Mouse (Mus musculus) midbrain, postnatal 0 days (tissue): ENCODE data around the gene Smg5. TPM values are rescaled to one million over a fixed set of nuclear protein-coding genes. Genes with fewer than 3 reads are reported as not detected.
A peak's percentile ranks its signal among the peaks of the same experiment; 100 is the strongest.

Experiments used
- ATAC-seq: fragments of 200-750 bp; cut with Nextera tagmentation; 2 replicates; pipeline ENCODE4 v1.8.0; 2017; ENCODE audit warnings: moderate number of reproducible peaks, mild to moderate bottlenecking, moderate TSS enrichment, moderate library complexity; ENCODE audit not compliant: low FRiP score
- DNase-seq: peaks from one replicate; pipeline ENCODE4 v3.0.0-alpha.2; 2015; ENCODE audit warnings: low spot score
- H3K27ac ChIP-seq: fragments of 300-500 bp; sonication (generic); 2 replicates; pipeline ENCODE4 v1.5.1; 2014; ENCODE audit warnings: low read depth, mild to moderate bottlenecking, low read length, mixed read lengths
- H3K27me3 ChIP-seq: fragments of 300-500 bp; sonication (generic); 2 replicates; pipeline ENCODE4 v1.6.1; 2014; ENCODE audit warnings: low read length, control low read depth, mixed read lengths; ENCODE audit not compliant: insufficient read depth
- H3K36me3 ChIP-seq: fragments of 300-500 bp; sonication (generic); 2 replicates; pipeline ENCODE4 v1.6.1; 2014; ENCODE audit warnings: low read length, control low read depth, mixed read lengths; ENCODE audit not compliant: insufficient read depth
- H3K4me1 ChIP-seq: fragments of 300-500 bp; sonication (generic); 2 replicates; pipeline ENCODE4 v1.6.1; 2014; ENCODE audit warnings: mild to moderate bottlenecking, control low read depth, antibody characterized with exemption, low read length, mixed read lengths; ENCODE audit not compliant: insufficient read depth
- H3K4me2 ChIP-seq: fragments of 300-500 bp; sonication (generic); 2 replicates; pipeline ENCODE4 v1.6.1; 2014; ENCODE audit warnings: low read depth, mild to moderate bottlenecking, low read length, mixed read lengths; ENCODE audit not compliant: poor library complexity, severe bottlenecking
- H3K4me3 ChIP-seq: fragments of 300-500 bp; sonication (generic); 2 replicates; pipeline ENCODE4 v1.5.1; 2014; ENCODE audit warnings: low read depth, mild to moderate bottlenecking, low read length, moderate library complexity
- H3K9ac ChIP-seq: fragments of 300-500 bp; sonication (generic); replicated peaks from 2 replicates; pipeline ENCODE4 v1.6.1; 2014; ENCODE audit warnings: mild to moderate bottlenecking, low read length, moderate library complexity, mixed read lengths; ENCODE audit not compliant: poor library complexity, severe bottlenecking
- H3K9me3 ChIP-seq: fragments of 300-500 bp; sonication (generic); 2 replicates; pipeline ENCODE4 v1.6.1; 2016; ENCODE audit warnings: low read length, control low read depth
- CTCF ChIP-seq: IDR thresholded peaks from 2 replicates; pipeline ENCODE4 v1.5.1; 2016; ENCODE audit warnings: antibody characterized with exemption, mild to moderate bottlenecking
- WGBS: fragments of 180-500 bp; shearing (Covaris S2); extraction: QIAGEN DNeasy Blood & Tissue Kit; methylation state at CpG from one replicate; pipeline ENCODE4 v1.1.7; 2014; 5-methylcytosine and 5-hydroxymethylcytosine counted together
- polyA plus RNA-seq: library from polyadenylated mRNA; unstranded; fragments of >200 nt; fragmentation: Nextera tagmentation; extraction: Ambion mirVana; gene quantifications from 2 replicates; pipeline ENCODE4 v1.2.1, GENCODE M21; 2015
- total RNA-seq: library from RNA; depleted of rRNA; stranded (reverse); fragments of >200 nt; gene quantifications from 2 replicates; pipeline ENCODE4 v1.2.3, GENCODE M21; 2014; rRNA removed

Gene Smg5
- total and polyA plus RNA-seq, 2 experiments from 2014 or later = 49.4 to 86.7 TPM

DNA sequence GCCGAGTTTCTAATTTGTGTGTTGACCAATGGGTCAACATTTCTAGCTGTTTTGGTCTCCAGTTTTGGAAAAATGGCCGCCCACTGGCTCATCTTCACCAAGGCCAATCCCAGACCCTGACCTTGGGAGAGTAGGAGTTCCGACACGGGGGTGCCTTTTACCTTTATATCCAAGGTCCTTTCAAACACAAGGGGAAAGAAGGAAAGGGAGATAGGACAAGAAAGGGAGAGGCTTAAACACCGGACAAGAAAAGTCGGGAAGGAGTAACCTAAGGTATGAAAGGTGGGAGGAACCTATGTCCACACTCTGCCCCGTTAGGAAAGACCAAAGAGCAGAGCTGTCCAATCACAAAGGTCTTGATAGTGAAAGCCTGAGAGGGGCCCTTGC lies 74.6 kb downstream of the Smg5 start:
- WGBS = 25% methylated on average over 7 of the region's 7 CpGs

DNA sequence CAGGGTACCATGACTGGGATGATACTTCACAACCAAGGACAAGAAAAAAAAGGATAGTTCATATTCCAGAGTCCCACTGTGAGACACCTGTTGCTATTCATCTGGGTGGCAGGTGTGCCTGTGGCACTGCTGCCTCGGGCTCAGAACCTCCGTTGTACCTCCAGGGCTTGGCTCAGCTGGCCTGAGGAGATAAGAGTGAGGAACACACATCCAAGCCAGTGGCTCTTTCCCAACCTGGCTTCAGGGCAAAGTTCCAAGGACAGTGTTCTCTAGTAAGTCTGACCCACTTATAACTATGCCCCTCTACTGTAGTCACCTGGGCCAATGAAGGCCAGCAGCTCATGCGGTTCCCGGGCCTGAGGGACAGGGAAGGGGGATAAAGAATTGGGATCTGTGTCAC lies 75.6 kb downstream of the Smg5 start:
- no peak for TF ChIP-seq CTCF
- WGBS = 87% methylated on average over 4 of the region's 4 CpGs
- ATAC-seq = no peak
- Histone ChIP-seq H3K4me2 (no peak overlapping the region), H3K9me3 (no peaks in the 10 kb centered on the region), H3K4me3 (no peak overlapping the region), H3K27me3 (no peaks in the 10 kb centered on the region), H3K9ac (no peak overlapping the region), H3K36me3 (peaks cover 24% of the 10 kb centered on the region), H3K27ac (no peak overlapping the region), H3K4me1 (no peaks in the 10 kb centered on the region)
- no peak for DNase-seq

More for the DNA sequence above, 74.6 kb downstream of the Smg5 start:
- TF ChIP-seq CTCF = no peak
- Histone ChIP-seq H3K9me3 (no peaks in the 10 kb centered on the region), H3K27me3 (no peaks in the 10 kb centered on the region), H3K27ac (peak overlapping the region; percentile 86), H3K36me3 (peaks cover 21% of the 10 kb centered on the region), H3K4me1 (no peaks in the 10 kb centered on the region), H3K4me2 (peak overlapping the region; percentile 55), H3K4me3 (peak overlapping the region; percentile 52), H3K9ac (no peak overlapping the region)
- ATAC-seq = no peak
- no peak for DNase-seq

Other genes with a start within 250 kb of the Smg5 start
- 45.5 and 59.6 TPM in 2 replicates for gene Mef2d, start 193.9 kb upstream of the Smg5 start, total RNA-seq
- 21.5 and 26.1 TPM in 2 replicates for gene Mef2d, start 193.9 kb upstream of the Smg5 start, polyA plus RNA-seq
- 0.94 and 1.0 TPM in 2 replicates for gene Rhbg, start 81.6 kb upstream of the Smg5 start, total RNA-seq
- gene Rhbg, start 81.6 kb upstream of the Smg5 start, polyA plus RNA-seq = 0.21 and 0.41 TPM in 2 replicates
- gene Gm38392, start 49.0 kb upstream of the Smg5 start, total RNA-seq = not detected in 2 replicates
- gene Gm38392, start 49.0 kb upstream of the Smg5 start, polyA plus RNA-seq = 0.20 and 0.21 TPM in 2 replicates
- gene Tsacc, start 39.3 kb upstream of the Smg5 start, total RNA-seq = 6.2 TPM in 1 of 2 replicates, not detected in the other
- gene Tsacc, start 39.3 kb upstream of the Smg5 start, polyA plus RNA-seq = 5.2 and 7.9 TPM in 2 replicates
- 253 and 273 TPM in 2 replicates for gene Cct3, start 39.1 kb upstream of the Smg5 start, total RNA-seq
- 372 and 391 TPM in 2 replicates for gene Cct3, start 39.1 kb upstream of the Smg5 start, polyA plus RNA-seq
- 28.5 and 39.2 TPM in 2 replicates for gene Glmp, start 11.2 kb upstream of the Smg5 start, total RNA-seq
- gene Glmp, start 11.2 kb upstream of the Smg5 start, polyA plus RNA-seq = 106 and 109 TPM in 2 replicates
- 0.33 and 0.61 TPM in 2 replicates for gene Tmem79, start 112 bp upstream of the Smg5 start, total RNA-seq
- 0.43 and 0.93 TPM in 2 replicates for gene Tmem79, start 112 bp upstream of the Smg5 start, polyA plus RNA-seq
- gene Paqr6, start 28.3 kb downstream of the Smg5 start, total RNA-seq = 4.5 and 13.5 TPM in 2 replicates
- 6.6 and 7.1 TPM in 2 replicates for gene Paqr6, start 28.3 kb downstream of the Smg5 start, polyA plus RNA-seq
- gene Bglap3, start 36.5 kb downstream of the Smg5 start, total RNA-seq = 0.38 TPM in 1 of 2 replicates, not detected in the other
- not detected in 2 replicates for gene Bglap3, start 36.5 kb downstream of the Smg5 start, polyA plus RNA-seq
- gene Bglap2, start 42.4 kb downstream of the Smg5 start, total RNA-seq = not detected in 2 replicates
- gene Bglap2, start 42.4 kb downstream of the Smg5 start, polyA plus RNA-seq = 0.51 TPM in 1 of 2 replicates, not detected in the other
- gene Bglap, start 48.2 kb downstream of the Smg5 start, total RNA-seq = not detected in 2 replicates
- not detected in 2 replicates for gene Bglap, start 48.2 kb downstream of the Smg5 start, polyA plus RNA-seq
- 20.6 and 25.4 TPM in 2 replicates for gene Pmf1, start 74.1 kb downstream of the Smg5 start, total RNA-seq
- 25.2 and 25.6 TPM in 2 replicates for gene Pmf1, start 74.1 kb downstream of the Smg5 start, polyA plus RNA-seq
- gene Slc25a44, start 88.9 kb downstream of the Smg5 start, total RNA-seq = 62.5 and 63.8 TPM in 2 replicates
- 35.9 and 38.7 TPM in 2 replicates for gene Slc25a44, start 88.9 kb downstream of the Smg5 start, polyA plus RNA-seq
- 52.6 and 62.0 TPM in 2 replicates for gene Sema4a, start 124.9 kb downstream of the Smg5 start, total RNA-seq
- 42.1 and 44.2 TPM in 2 replicates for gene Sema4a, start 124.9 kb downstream of the Smg5 start, polyA plus RNA-seq
- gene Lmna, start 173.7 kb downstream of the Smg5 start, total RNA-seq = 57.6 and 75.0 TPM in 2 replicates
- 74.1 and 77.2 TPM in 2 replicates for gene Lmna, start 173.7 kb downstream of the Smg5 start, polyA plus RNA-seq
- 56.9 and 58.2 TPM in 2 replicates for gene Mex3a, start 196.1 kb downstream of the Smg5 start, total RNA-seq
- 15.4 and 16.1 TPM in 2 replicates for gene Mex3a, start 196.1 kb downstream of the Smg5 start, polyA plus RNA-seq
- gene Rab25, start 212.0 kb downstream of the Smg5 start, total RNA-seq = 0.60 TPM in 1 of 2 replicates, not detected in the other
- gene Rab25, start 212.0 kb downstream of the Smg5 start, polyA plus RNA-seq = 0.46 TPM in 1 of 2 replicates, not detected in the other
- gene Lamtor2, start 216.8 kb downstream of the Smg5 start, total RNA-seq = 46.7 and 66.0 TPM in 2 replicates
- gene Lamtor2, start 216.8 kb downstream of the Smg5 start, polyA plus RNA-seq = 187 and 205 TPM in 2 replicates
- 103 and 120 TPM in 2 replicates for gene Ubqln4, start 217.5 kb downstream of the Smg5 start, total RNA-seq
- 29.7 and 30.4 TPM in 2 replicates for gene Ubqln4, start 217.5 kb downstream of the Smg5 start, polyA plus RNA-seq
- 236 and 250 TPM in 2 replicates for gene Ssr2, start 239.6 kb downstream of the Smg5 start, total RNA-seq
- gene Ssr2, start 239.6 kb downstream of the Smg5 start, polyA plus RNA-seq = 196 and 210 TPM in 2 replicates